Mouse (Mus musculus) fibroblast of lung, adult 2 months (primary cell): ENCODE data around the gene Slc39a3.
"Not testable (repeated sequence)": the region's sequence is repeated elsewhere in the genome, so short reads cannot be mapped to it uniquely, and the experiment has no call there.

Experiments
- DNase-seq: peaks from one replicate; pipeline ENCODE4 v3.0.0-alpha.2; 2011; ENCODE audit warnings: low read depth

The Slc39a3 gene

GRCm38 (mm10) chr10:81006005-81006677 is 31.1 kb downstream of the Slc39a3 start:
- DNase-seq, result no peak

GRCm38 (mm10) chr10:81001161-81001560 is 36.1 kb downstream of the Slc39a3 start:
- DNase-seq, result no peak

- DNase-seq, result no peak
Measured at GRCm38 (mm10) chr10:81000197-81001062, 36.8 kb downstream of the Slc39a3 start.

GRCm38 (mm10) chr10:80999362-81000196 is 37.6 kb downstream of the Slc39a3 start:
- peak; percentile 85 for DNase-seq

GRCm38 (mm10) chr10:80998778-80999177 is 38.4 kb downstream of the Slc39a3 start:
- DNase-seq, result no peak

- DNase-seq, result no peak
Measured at GRCm38 (mm10) chr10:80998021-80998420, 39.2 kb downstream of the Slc39a3 start.

GRCm38 (mm10) chr10:80997332-80997731 is 39.9 kb downstream of the Slc39a3 start:
- DNase-seq, result no peak

GRCm38 (mm10) chr10:80996501-80996900 is 40.7 kb downstream of the Slc39a3 start:
- DNase-seq, result no peak

- DNase-seq, result no peak
Measured at GRCm38 (mm10) chr10:80995091-80995632, 42.1 kb downstream of the Slc39a3 start.

GRCm38 (mm10) chr10:80994621-80995020 is 42.6 kb downstream of the Slc39a3 start:
- DNase-seq, result no peak

GRCm38 (mm10) chr10:80993276-80993675 is 44.0 kb downstream of the Slc39a3 start:
- DNase-seq, result no peak

GRCm38 (mm10) chr10:80991945-80992344 is 45.3 kb downstream of the Slc39a3 start:
- no peak for DNase-seq

GRCm38 (mm10) chr10:80991007-80991406 is 46.2 kb downstream of the Slc39a3 start:
- DNase-seq, result no peak

GRCm38 (mm10) chr10:80990406-80990805 is 46.8 kb downstream of the Slc39a3 start:
- DNase-seq, result no peak

- DNase-seq, result not testable (repeated sequence)
Measured at GRCm38 (mm10) chr10:80989854-80990253, 47.4 kb downstream of the Slc39a3 start.

GRCm38 (mm10) chr10:80989446-80989845 is 47.8 kb downstream of the Slc39a3 start:
- no peak for DNase-seq

GRCm38 (mm10) chr10:80987709-80988441 is 49.4 kb downstream of the Slc39a3 start:
- peak; percentile 92 for DNase-seq

GRCm38 (mm10) chr10:80986754-80987153 is 50.5 kb downstream of the Slc39a3 start:
- DNase-seq, result no peak

GRCm38 (mm10) chr10:80985970-80986701 is 51.1 kb downstream of the Slc39a3 start:
- DNase-seq, result no peak

GRCm38 (mm10) chr10:80985241-80985969 is 51.8 kb downstream of the Slc39a3 start:
- DNase-seq, result peak; percentile 56
